Mouse (Mus musculus): ENCODE measurements at regions not wholly inside any gene's neighbourhood (a gene's known extent, or its start where the extent isn't known, plus 50 kb on each side); places are given as distances from the start of the nearest gene placed in this dataset.

- no peak for TF ChIP-seq POLR2A (IDR thresholded peaks at IDR 0.05; ENCODE audit: borderline replicate concordance, control insufficient read depth, low read depth, low read length)
- peak; percentile 84 for TF ChIP-seq CTCF (IDR thresholded peaks at IDR 0.05; ENCODE audit: control insufficient read depth, insufficient read depth, low read length)
- Histone ChIP-seq H3K4me3 (replicated peaks; ENCODE audit: control insufficient read depth, low read depth, low read length) (no peak overlapping the region), H3K4me1 (ENCODE audit: control insufficient read depth, insufficient read depth, low read length) (peaks cover 1% of the 10 kb centered on the region; the same call in 1 of the 2 replicates), H3K27ac (ENCODE audit: control insufficient read depth, insufficient read depth, low read depth, low read length, poor library complexity) (no peak overlapping the region)
- 26% methylated on average over 14 of the region's 14 CpGs for WGBS
Measured at GRCm38 (mm10) chr4:114665684-114666083, 155.8 kb upstream of the Gm12830 start.

GRCm38 (mm10) chr4:114666238-114666978 is 155.1 kb upstream of the Gm12830 start:
- no peak for TF ChIP-seq POLR2A (IDR thresholded peaks at IDR 0.05; ENCODE audit: borderline replicate concordance, control insufficient read depth, low read depth, low read length)
- TF ChIP-seq CTCF (IDR thresholded peaks at IDR 0.05; ENCODE audit: control insufficient read depth, insufficient read depth, low read length) = no peak
- no peak overlapping the region for H3K4me3 ChIP-seq (replicated peaks; ENCODE audit: control insufficient read depth, low read depth, low read length)
- 87% methylated on average over 41 of the region's 41 CpGs for WGBS
- no peak overlapping the region for H3K27ac ChIP-seq (ENCODE audit: control insufficient read depth, insufficient read depth, low read depth, low read length, poor library complexity)
- H3K4me1 ChIP-seq (ENCODE audit: control insufficient read depth, insufficient read depth, low read length) = peaks cover 1% of the 10 kb centered on the region; the same call in 1 of the 2 replicates

- WGBS = 83% methylated on average over 13 of the region's 13 CpGs
- no peak for TF ChIP-seq CTCF (IDR thresholded peaks at IDR 0.05; ENCODE audit: control insufficient read depth, insufficient read depth, low read length)
- TF ChIP-seq POLR2A (IDR thresholded peaks at IDR 0.05; ENCODE audit: borderline replicate concordance, control insufficient read depth, low read depth, low read length) = no peak
- Histone ChIP-seq H3K27ac (ENCODE audit: control insufficient read depth, insufficient read depth, low read depth, low read length, poor library complexity) (no peak overlapping the region), H3K4me3 (replicated peaks; ENCODE audit: control insufficient read depth, low read depth, low read length) (no peak overlapping the region), H3K4me1 (ENCODE audit: control insufficient read depth, insufficient read depth, low read length) (peaks cover 1% of the 10 kb centered on the region; the same call in 1 of the 2 replicates)
Measured at GRCm38 (mm10) chr4:114666979-114667328, 154.6 kb upstream of the Gm12830 start.

- 59% methylated on average over 5 of the region's 5 CpGs for WGBS
- TF ChIP-seq CTCF (IDR thresholded peaks at IDR 0.05; ENCODE audit: control insufficient read depth, insufficient read depth, low read length) (no peak), POLR2A (IDR thresholded peaks at IDR 0.05; ENCODE audit: borderline replicate concordance, control insufficient read depth, low read depth, low read length) (no peak)
- H3K27ac ChIP-seq (ENCODE audit: control insufficient read depth, insufficient read depth, low read depth, low read length, poor library complexity) = no peak overlapping the region
Measured at GRCm38 (mm10) chr4:114672096-114672720, 149.3 kb upstream of the Gm12830 start.

GRCm38 (mm10) chr4:114676908-114677898 is 144.3 kb upstream of the Gm12830 start:
- H3K4me1 ChIP-seq (ENCODE audit: control insufficient read depth, insufficient read depth, low read length) = no peaks in the 10 kb centered on the region
- H3K27ac ChIP-seq (ENCODE audit: control insufficient read depth, insufficient read depth, low read depth, low read length, poor library complexity) = no peak overlapping the region; the same call in 1 of the 2 replicates
- WGBS = 76% methylated on average over 13 of the region's 13 CpGs
- no peak overlapping the region for H3K4me3 ChIP-seq (replicated peaks; ENCODE audit: control insufficient read depth, low read depth, low read length)
- TF ChIP-seq POLR2A (IDR thresholded peaks at IDR 0.05; ENCODE audit: borderline replicate concordance, control insufficient read depth, low read depth, low read length) = no peak
- no peak for TF ChIP-seq CTCF (IDR thresholded peaks at IDR 0.05; ENCODE audit: control insufficient read depth, insufficient read depth, low read length)

More at GRCm38 (mm10) chr4:114672096-114672720, 149.3 kb upstream of the Gm12830 start:
- no peak overlapping the region for H3K4me3 ChIP-seq (replicated peaks; ENCODE audit: control insufficient read depth, low read depth, low read length)
- H3K4me1 ChIP-seq (ENCODE audit: control insufficient read depth, insufficient read depth, low read length) = no peaks in the 10 kb centered on the region

- TF ChIP-seq CTCF (IDR thresholded peaks at IDR 0.05; ENCODE audit: control insufficient read depth, insufficient read depth, low read length) (no peak), POLR2A (IDR thresholded peaks at IDR 0.05; ENCODE audit: borderline replicate concordance, control insufficient read depth, low read depth, low read length) (no peak)
- Histone ChIP-seq H3K27ac (ENCODE audit: control insufficient read depth, insufficient read depth, low read depth, low read length, poor library complexity) (no peak overlapping the region), H3K4me3 (replicated peaks; ENCODE audit: control insufficient read depth, low read depth, low read length) (no peak overlapping the region), H3K4me1 (ENCODE audit: control insufficient read depth, insufficient read depth, low read length) (no peaks in the 10 kb centered on the region)
- WGBS = 73% methylated on average over 8 of the region's 8 CpGs
Measured at GRCm38 (mm10) chr4:114678053-114678941, 143.2 kb upstream of the Gm12830 start.

- TF ChIP-seq CTCF (IDR thresholded peaks at IDR 0.05; ENCODE audit: control insufficient read depth, insufficient read depth, low read length) (no peak), POLR2A (IDR thresholded peaks at IDR 0.05; ENCODE audit: borderline replicate concordance, control insufficient read depth, low read depth, low read length) (no peak)
- Histone ChIP-seq H3K27ac (ENCODE audit: control insufficient read depth, insufficient read depth, low read depth, low read length, poor library complexity) (no peak overlapping the region), H3K4me1 (ENCODE audit: control insufficient read depth, insufficient read depth, low read length) (no peaks in the 10 kb centered on the region), H3K4me3 (replicated peaks; ENCODE audit: control insufficient read depth, low read depth, low read length) (no peak overlapping the region)
- WGBS = 76% methylated on average over 6 of the region's 6 CpGs
Measured at GRCm38 (mm10) chr4:114680360-114680759, 141.2 kb upstream of the Gm12830 start.
